Mouse (Mus musculus): Measurements from ENCODE around the gene Rsph6a.
A peak's percentile ranks its signal among the peaks of the same experiment; 100 is the strongest.
"Not testable (repeated sequence)": the region's sequence is repeated elsewhere in the genome, so short reads cannot be mapped to it uniquely, and the experiment has no call there.

The Rsph6a gene

DNA sequence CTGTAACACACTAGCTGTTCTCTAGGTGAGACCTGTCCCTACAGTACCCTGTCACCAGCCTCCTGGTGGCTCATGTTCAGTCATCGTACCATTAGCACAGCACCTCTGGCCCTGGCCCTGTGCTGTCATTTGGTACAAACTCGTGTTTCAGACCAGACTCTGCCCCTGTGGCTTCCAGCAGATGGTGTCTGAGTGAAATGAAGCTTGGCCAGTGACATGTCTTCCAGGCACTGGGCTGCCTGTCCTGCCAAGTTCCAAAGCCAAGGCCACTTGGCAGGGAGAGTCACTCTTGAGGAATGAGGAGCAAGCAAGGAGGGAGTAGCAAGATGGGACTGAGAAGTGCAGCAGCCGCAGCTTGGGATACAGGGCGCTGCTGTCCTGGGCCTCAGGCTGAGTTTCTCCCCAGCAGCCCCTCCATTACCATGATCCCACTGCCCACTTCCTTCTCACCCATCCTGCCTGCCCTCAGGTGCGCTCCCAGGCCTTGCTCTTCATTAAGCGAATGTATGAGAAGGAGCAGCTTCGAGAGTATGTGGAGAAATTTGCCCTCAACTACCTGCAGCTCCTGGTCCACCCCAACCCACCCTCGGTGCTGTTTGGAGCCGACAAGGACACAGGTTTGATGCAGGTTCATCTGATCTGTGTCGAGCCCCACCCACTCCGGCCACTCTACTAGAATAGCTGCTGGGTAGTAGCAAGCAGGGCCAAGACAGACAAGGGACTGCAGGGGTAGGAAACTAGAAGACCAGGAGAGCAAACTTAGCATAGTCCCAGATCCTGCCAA is 8.0 kb upstream of the Rsph6a start:
- no peak for DNase-seq (ENCODE audit: low spot score)

DNA sequence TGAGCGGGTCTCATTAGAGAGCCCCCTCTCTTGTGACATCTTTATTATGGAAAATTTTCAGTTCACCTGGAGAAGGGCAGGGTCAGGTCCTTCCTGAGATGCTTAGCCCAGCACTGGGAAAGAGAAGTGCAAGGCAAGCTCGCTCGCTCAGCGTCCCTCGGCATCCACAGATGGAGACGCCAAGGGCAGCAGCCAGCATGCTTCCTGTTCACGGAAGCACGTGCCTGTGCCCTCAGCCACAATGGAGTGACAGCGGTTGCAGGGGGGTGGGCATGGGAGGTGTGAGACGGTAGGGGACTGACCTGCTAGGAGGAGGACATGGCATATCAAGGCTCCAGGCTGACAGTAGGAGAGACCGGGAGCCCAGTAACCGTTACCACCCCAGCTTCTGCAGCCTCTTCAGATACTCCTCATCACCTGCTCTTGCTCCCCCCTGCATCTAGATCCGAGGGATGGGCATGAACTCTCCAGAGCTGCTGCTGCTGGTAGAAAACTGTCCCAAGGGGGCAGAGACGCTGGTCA is 6.4 kb upstream of the Rsph6a start:
- DNase-seq (ENCODE audit: low spot score): no peak

DNA sequence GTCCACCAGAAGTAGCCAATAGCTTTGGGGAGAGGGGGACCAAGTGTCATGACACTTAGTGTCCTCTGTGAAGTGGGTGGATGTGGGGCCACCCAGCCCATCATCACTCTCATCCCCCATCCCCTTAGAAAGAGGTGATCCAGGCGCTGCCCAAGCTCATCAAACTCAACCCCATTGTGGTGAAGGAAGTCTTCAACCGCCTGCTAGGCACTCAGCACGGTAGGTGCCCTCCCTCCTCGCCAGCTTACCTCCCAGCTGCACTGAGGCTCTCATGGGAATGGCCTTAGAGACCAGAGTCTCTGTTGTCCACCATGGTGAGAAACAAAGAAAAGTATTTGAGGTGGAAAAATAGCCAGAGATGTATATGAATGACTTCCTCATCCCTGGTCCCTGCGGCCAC is 5.2 kb upstream of the Rsph6a start:
- DNase-seq (ENCODE audit: low spot score): no peak

DNA sequence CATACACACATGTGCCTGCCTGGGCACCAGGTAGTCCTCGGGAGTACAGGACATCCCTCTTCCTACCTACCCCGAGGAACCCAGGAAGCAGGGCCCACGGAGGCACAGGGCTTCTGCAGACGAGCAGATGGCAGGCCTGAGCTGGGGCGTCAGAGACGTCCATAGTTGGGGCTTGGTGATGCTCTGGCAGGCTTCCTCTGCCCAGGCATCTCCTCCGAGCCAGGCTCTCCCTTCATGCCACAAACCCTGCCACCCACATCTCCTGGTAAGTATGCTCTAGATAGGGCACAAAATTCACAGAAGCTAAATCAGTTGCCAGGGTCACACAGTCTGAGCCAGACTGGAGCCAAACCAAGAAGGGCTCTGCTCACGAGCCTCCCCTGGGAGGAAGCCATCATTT is 4.3 kb upstream of the Rsph6a start:
- no peak for DNase-seq (ENCODE audit: low spot score)

DNA sequence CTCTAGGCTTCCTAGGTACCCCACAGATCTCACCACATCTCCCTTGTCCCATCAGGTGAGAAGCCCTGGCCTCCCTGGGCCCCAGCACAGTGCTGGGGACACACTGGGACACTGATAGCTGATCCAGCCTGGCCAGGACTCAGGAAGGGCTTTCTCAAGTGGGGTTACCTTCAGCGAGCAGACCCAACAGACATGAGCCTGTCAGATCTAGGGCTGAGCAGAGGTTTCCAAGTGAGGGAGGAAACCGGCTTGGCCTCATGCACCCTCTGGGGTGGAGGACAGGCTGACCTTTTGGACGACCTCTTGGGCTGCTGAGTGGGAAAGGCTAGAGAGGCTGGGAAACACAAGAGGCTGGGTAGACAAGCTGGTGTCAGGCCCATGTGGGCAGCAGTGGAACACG is 3.3 kb upstream of the Rsph6a start:
- DNase-seq (ENCODE audit: low spot score): no peak

DNA sequence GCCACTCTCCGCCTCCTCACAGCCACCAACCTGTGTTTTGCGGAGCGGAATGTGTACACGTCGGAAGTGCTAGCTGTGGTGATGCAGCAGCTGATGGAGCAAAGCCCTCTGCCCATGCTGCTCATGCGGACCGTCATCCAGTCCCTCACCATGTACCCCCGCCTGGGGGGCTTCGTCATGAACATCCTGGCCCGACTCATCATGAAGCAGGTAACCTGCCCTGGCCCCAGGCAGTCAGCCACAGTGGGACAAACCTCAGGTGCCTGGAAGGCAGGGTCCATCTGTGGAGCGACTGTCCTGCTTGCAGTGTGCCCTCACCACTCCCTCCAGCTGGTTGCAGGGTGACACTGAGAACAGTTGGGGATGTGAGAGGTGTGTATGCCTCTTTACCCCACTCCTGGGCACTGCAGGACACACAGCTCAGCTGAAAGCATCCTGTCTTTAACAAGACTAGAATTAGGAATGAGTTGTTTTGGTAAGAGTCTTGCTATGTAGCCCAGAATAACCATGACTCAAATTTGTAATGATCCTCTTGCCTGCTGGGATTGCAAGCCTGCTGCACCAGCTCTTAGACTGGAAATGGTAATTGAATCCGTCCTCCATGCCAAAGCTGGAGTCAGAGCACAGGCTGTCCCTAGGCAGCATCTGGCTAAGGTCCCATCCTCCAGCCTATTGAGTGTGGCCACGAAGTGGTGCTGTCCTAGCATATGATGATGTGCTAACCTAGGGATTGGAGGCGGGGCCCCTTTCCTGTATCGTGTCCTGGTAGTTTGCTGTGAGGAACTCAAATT is 1.9 kb upstream of the Rsph6a start:
- no peak for DNase-seq (ENCODE audit: low spot score)

DNA sequence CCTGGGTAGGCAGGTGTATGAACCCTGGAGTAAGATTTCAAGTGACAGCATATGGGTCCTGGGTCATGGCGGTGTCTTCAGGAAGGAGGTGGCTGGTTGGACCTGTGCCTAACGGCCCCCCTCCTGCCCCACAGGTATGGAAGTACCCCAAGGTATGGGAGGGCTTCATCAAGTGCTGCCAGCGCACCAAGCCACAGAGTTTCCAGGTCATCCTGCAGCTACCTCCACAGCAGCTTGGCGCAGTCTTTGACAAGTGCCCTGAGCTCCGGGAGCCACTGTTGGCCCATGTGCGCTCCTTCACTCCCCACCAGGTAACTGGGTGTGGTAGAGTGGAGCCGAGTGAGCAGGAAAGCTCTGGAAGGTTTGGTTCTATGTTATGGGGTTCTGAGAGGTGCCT is 1.4 kb upstream of the Rsph6a start:
- no peak for DNase-seq (ENCODE audit: low spot score)

DNA sequence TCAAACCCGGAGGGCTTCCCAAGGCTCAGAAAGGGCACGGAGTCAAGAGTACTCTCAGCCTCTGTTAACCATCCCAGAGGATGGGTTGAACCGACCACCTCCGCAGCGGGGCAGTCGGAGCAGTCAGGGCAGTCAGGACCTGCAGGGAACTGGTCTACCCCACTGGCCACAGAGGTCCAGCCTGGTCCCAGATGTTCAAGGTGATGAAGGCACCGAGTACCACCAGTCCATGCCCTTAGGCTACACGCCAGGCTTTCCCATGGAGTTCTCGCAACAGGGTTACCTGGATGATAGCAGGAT is 237 bp downstream of the Rsph6a start:
- no peak for DNase-seq (ENCODE audit: low spot score)

DNA sequence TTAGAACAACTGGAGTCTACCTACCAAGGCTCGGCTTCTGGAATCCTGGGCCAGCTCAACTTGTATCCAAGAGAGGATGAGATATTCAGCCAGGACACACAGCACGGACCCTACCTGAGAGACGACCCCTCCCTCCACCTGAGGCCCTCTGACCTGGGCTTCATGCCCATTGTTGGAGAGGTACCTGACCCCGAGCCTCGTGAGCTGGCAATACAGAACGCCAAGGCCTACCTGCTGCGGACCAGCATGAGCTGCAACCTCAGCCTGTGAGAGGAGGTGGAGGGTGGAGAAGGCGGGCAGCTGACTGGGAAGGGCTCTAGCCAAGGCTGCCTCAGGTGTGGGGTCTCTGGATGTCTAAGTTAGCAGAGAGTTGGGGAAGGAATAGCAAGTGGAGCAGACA is 618 bp downstream of the Rsph6a start:
- no peak for DNase-seq (ENCODE audit: low spot score)

DNA sequence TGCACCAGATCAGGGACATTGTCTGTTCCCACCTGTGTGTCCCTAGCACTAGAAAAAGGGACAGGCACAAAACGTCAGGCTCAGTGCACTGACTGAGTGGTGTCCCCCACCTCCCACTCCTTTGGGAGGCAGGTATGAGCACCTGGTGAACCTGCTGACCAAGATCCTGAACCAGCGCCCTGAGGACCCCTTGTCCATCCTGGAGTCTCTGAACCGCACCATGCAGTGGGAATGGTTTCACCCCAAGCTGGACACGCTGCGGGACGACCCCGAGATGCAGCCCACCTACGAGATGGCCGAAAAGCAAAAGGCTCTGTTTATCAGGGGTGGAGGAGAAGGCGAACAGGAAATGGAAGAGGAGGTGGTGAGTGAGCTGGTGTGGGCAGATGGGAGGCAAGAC is 2.9 kb downstream of the Rsph6a start:
- DNase-seq (ENCODE audit: low spot score): no peak

DNA sequence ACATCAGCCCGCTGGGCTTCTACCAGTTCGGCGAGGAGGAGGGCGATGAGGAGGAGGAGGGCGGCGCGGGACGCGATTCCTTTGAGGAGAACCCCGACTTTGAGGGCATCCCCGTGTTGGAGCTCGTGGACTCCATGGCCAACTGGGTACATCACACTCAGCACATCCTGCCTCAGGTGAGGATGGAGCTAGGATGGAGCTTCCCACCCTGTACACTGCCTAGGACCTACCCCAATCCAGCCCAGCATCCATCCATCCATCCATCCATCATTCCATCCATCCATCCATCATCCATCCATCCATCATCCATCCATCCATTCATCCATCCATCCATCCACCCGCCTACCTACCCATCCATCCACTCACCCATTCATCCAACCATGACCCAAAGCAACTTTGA is 11.4 kb downstream of the Rsph6a start:
- DNase-seq (ENCODE audit: low spot score): no peak

DNA sequence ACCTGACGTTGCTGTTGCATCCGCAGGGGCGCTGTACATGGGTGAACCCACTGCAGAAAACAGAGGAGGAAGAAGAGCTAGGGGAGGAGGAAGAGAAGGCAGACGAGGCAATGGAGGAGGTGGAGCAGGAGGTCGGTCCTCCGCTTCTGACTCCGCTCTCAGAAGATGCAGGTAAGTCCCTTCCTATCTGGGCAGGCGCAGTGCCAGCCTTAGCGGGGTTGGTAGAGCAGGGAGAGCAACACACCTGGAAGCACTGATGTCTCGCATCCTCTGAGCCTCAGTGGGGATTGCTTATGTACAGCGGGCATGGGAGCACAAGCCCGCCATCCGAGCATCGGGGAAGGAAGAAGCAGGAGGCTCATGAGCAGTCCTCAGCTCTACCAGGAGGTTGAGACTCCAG is 12.6 kb downstream of the Rsph6a start:
- DNase-seq (ENCODE audit: low spot score): no peak

DNA sequence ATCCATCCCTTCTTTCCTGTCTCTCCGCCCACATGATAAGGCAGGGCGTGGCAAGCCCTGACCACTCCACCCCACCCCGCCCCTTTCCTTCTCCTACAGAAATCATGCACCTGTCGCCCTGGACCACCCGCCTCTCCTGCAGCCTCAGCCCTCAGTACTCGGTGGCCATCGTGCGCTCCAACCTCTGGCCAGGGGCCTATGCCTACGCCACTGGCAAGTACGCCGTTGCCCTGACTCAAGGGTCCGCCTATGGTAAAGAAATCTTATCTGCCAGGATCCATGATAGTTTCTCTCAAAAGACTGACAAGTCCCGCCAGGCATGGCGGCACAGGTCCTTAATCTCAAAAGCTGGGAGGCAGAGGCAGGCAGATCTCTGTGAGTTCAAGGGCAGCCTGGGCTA is 13.4 kb downstream of the Rsph6a start:
- no peak for DNase-seq (ENCODE audit: low spot score)

DNA sequence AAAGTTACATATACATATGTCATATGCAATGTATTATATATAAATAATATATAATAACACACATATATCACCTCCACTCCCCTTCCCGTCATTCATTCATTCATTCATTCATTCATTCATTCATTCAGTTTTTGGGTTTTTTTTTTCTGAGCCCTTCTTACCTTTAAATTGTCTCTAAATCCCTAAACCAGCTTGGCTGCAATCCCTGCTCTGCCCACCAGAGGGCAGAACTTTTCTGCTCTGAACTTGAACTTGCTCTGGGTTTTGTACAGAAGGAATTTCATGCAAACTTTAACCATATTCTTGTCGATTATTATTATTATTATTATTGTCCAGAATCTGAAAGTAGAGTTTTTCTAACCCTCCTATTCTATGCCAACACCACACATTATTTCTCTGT is 14.2 kb downstream of the Rsph6a start:
- DNase-seq (ENCODE audit: low spot score): peak; percentile 69

DNA sequence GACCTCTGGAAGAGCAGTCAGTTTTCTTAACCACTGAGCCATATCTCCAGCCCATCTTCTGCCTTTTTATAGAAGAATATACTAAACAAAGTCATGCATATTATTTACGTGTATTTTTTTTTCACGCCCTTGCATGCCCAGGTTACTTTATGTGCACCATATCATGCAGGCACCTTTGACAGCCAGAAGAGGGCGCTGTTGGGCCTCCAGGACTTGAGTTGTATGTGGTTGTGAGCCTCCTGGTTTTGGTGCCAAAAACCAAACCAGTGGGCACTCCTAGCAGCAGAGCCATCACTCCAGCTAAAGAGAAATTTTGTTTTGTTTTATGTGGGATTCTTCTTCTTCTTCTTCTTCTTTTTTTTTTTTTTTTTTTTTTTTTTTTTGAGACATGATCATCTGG is 15.0 kb downstream of the Rsph6a start:
- DNase-seq (ENCODE audit: low spot score): no peak

DNA sequence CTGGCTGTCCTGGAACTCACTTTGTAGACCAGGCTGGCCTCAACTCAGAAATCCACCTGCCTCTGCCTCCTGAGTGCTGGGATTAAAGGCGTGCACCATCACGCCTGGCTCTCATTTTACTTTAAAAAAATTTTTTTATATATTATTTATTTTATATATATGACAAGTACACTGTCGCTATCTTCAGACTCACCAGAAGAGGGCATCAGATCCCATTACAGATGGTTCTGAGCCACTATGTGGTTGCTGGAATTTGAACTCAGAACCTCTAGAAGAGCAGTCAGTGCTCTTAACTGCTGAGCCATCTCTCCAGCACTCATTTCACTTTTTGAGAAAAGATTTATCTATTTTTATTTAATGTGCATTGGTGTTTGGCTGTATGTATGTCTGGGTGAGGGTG is 16.5 kb downstream of the Rsph6a start:
- DNase-seq (ENCODE audit: low spot score): not testable (repeated sequence)

DNA sequence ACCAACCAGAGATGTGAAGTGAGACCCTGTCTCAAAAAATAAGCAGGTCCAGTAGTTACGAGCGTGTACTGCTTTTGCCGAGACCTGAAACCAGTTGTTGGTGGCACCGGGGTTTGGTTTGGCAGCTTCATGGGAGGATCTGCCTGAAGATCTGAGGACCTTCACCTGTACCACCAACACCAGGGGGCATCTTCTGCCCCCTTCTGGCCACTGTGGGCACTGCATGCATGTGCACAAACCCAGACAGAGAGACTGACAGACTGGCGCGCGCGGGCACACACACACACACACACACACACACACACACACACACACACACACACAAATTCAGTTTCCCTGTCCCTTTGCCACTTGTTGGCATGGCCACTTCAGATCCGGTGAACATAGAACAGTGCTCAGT is 19.0 kb downstream of the Rsph6a start:
- no peak for DNase-seq (ENCODE audit: low spot score)

DNA sequence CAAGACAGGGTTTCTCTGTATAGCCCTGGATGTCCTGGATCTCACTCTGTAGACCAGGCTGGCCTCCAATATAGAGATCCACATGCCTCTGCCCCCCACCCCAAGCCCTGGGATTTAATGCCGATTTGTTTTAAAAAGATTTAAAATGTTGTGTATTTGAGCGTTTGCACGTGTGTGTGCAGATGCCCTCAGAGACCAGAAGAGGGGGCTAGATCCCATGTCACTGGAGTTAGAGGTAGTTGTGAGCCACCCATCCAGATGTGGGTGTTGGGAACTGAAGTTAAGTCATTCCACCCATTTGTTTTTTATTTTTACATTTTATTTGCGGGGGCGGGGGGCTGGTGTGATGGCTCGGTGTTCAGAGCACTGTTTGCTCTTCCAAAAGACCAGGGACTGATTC is 20.0 kb downstream of the Rsph6a start:
- no peak for DNase-seq (ENCODE audit: low spot score)

DNA sequence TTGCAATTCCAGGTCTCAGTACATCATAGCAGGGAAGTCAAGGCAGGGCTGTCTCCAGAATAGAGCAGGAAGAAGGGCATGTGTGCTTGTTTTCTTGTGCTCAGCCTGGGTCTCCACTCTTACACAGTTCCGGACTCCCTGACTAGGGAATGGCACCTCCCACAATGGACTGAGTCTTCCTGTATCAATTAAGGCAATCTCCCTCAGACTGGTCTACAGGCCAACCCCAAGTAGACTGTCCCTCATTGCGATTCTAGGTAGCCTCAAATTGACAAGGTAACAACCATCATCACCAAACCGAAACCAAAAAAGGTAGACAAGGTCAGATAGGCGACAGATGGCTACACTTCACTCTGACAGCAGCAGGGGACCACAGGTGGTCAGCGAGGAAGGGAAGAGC is 20.7 kb downstream of the Rsph6a start:
- DNase-seq (ENCODE audit: low spot score): no peak

DNA sequence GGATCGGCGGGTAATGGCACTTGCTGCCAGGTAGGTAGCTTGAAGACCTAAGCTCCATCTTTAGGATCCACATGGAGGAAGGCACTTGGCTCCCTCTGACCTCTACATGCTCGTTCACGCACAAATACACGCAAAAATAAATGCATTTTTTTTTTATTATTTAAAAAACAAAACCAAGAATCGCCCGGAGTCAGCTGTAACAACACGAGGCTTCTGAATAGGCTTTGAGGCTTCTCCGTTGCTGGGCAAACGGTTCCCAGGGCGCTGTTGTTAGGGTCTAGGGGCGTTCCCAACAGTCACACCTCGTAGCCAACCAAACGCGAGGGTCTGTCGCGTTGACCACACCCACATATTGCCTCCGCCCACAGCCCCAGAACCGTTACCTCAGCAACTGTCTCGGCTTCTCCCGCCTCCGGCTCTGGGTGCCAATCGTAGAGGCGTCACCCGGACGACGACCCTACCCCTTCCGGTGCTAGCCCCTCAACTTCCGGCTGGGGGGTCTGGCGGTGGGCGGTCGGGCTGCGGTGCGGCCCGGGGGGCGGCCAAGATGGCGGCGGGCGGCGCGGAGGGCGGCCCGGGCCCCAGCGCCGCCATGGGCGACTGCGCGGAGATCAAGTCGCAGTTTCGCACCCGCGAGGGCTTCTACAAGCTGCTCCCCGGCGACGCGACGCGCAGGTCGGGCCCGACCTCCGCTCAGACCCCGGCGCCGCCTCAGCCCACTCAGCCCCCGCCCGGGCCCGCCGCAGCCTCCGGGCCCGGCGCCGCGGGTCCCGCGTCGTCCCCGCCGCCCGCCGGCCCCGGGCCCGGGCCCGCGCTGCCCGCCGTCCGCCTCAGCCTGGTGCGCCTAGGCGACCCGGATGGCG is 21.5 kb downstream of the Rsph6a start, which contains the start of gene Dmwd:
TSS of gene Dmwd (plus strand) at position 505 of the 863 bp plus-strand sequence.
- DNase-seq (ENCODE audit: low spot score): peak; percentile 92

DNA sequence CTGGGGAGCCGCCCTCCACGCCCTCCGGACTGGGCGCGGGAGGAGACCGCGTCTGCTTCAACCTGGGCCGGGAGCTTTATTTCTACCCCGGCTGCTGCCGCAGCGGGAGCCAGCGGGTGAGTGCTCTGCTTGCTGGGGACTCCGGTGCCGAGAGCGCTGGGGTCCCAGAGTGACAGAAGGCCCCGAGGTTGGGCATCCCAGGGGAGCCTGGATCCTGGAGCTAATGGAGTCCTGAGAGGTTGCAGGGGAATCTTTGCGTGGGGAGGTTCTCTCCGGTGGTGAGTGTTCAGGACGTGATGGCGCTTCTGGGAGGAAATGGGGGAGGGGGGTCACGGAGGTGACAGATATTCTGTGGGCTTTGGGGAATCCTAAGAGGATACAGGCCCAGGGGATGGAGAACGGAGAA is 22.1 kb downstream of the Rsph6a start:
- DNase-seq (ENCODE audit: low spot score): no peak

DNA sequence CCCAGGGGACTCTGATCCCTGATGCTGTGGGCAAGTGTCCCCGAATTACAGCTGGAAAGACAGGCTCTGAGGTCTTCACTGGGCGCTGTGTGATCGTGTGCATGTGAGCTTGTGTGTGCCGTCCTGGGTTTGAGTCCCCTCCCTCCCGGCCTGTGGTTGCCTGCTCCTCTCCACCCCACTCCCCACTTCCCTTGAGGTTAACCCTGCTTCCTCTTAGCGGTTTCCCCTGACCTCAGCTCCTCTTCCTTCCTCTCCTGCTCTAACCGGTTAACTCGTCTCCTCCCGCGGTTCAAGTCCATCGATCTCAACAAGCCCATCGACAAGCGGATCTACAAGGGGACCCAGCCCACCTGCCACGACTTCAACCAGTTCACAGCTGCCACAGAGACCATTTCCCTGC is 23.3 kb downstream of the Rsph6a start:
- DNase-seq (ENCODE audit: low spot score): no peak

DNA sequence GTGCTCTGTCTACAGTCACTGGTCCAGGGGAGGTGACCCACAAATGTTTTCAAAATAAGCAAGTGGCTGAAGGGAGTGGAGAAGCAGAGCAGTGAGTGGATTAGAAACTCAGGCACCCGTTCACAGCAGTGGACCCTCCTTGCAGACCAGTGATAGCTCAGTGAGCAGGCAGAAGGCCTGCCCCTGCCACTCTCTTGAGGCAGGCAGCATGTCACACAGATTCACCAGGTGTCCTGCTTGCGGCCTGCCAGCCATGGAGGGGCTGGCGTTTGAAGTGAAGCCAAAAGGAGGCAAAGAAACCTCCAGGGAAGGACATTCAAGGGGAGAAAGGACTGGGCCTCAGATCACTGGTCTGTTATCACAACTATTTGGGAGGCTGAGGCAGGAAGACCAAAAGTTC is 24.2 kb downstream of the Rsph6a start:
- DNase-seq (ENCODE audit: low spot score): no peak
